Mouse (Mus musculus): ENCODE results near the gene Otulin. TPM values are rescaled to one million over a fixed set of nuclear protein-coding genes. Genes with fewer than 3 reads are reported as not detected.

Gene Otulin
- polyA plus RNA-seq (2015; fragmentation: Nextera tagmentation; extraction: Ambion mirVana): 28.7 and 28.9 TPM in 2 replicates

- Histone ChIP-seq H3K4me1 (peaks cover 23% of the 10 kb centered on the region), H3K9me3 (no peaks in the 10 kb centered on the region), H3K9ac (peak within 1 kb of the TSS; percentile 85), H3K27me3 (no peaks in the 10 kb centered on the region), H3K36me3 (peaks cover 9% of the 10 kb centered on the region), H3K4me2 (replicated peaks) (peak within 1 kb of the TSS; percentile 89), H3K4me3 (peak within 1 kb of the TSS; percentile 88), H3K27ac (peak within 1 kb of the TSS; percentile 61; the same call in 1 of the 2 replicates)
- 5% methylated on average over 52 of the region's 56 CpGs for WGBS
- peak; percentile 99 for ATAC-seq (ENCODE audit: low FRiP score, low read depth)
Measured at GRCm38 (mm10) chr15:27630601-27631383, at the start of gene Otulin. Gene Otulin, minus strand, starts transcription at chr15:27630693.

- WGBS: 75% methylated on average over 9 of the region's 9 CpGs
- no peaks in the 10 kb centered on the region for H3K36me3 ChIP-seq
- ATAC-seq (ENCODE audit: low FRiP score, low read depth): no peak
Measured at GRCm38 (mm10) chr15:27678511-27678910, 48.0 kb upstream of the Otulin start.

GRCm38 (mm10) chr15:27677801-27678200 lies 47.3 kb upstream of the Otulin start:
- H3K9ac ChIP-seq: no peak overlapping the region
- no peak overlapping the region for H3K4me3 ChIP-seq
- no peak overlapping the region for H3K4me2 ChIP-seq (replicated peaks)
- 0 out of 2 replicates have a peak, but pooled peaks cover 3% of the 10 kb centered on the region for H3K27me3 ChIP-seq
- H3K9me3 ChIP-seq: no peaks in the 10 kb centered on the region
- no peak for ATAC-seq (ENCODE audit: low FRiP score, low read depth)
- 94% methylated on average over 6 of the region's 6 CpGs for WGBS
- H3K36me3 ChIP-seq: no peaks in the 10 kb centered on the region
- peaks cover 16% of the 10 kb centered on the region for H3K4me1 ChIP-seq
- no peak overlapping the region for H3K27ac ChIP-seq

More at GRCm38 (mm10) chr15:27678511-27678910, 48.0 kb upstream of the Otulin start:
- H3K4me2 ChIP-seq (replicated peaks): no peak overlapping the region
- no peaks in the 10 kb centered on the region for H3K9me3 ChIP-seq
- H3K9ac ChIP-seq: no peak overlapping the region
- H3K27ac ChIP-seq: no peak overlapping the region
- H3K4me1 ChIP-seq: peaks cover 16% of the 10 kb centered on the region
- 0 out of 2 replicates have a peak, but pooled peaks cover 3% of the 10 kb centered on the region for H3K27me3 ChIP-seq
- H3K4me3 ChIP-seq: no peak overlapping the region

GRCm38 (mm10) chr15:27676211-27676610 lies 45.7 kb upstream of the Otulin start:
- H3K4me3 ChIP-seq: no peak overlapping the region
- no peaks in the 10 kb centered on the region for H3K36me3 ChIP-seq
- H3K9ac ChIP-seq: no peak overlapping the region
- H3K9me3 ChIP-seq: no peaks in the 10 kb centered on the region
- no peak for ATAC-seq (ENCODE audit: low FRiP score, low read depth)
- H3K27ac ChIP-seq: no peak overlapping the region
- 0 out of 2 replicates have a peak, but pooled peaks cover 3% of the 10 kb centered on the region for H3K27me3 ChIP-seq
- no peak overlapping the region for H3K4me2 ChIP-seq (replicated peaks)
- WGBS: 68% methylated on average over 9 of the region's 9 CpGs
- H3K4me1 ChIP-seq: peaks cover 12% of the 10 kb centered on the region

GRCm38 (mm10) chr15:27675122-27675521 lies 44.6 kb upstream of the Otulin start:
- no peak overlapping the region for H3K9ac ChIP-seq
- no peaks in the 10 kb centered on the region for H3K27me3 ChIP-seq
- no peaks in the 10 kb centered on the region for H3K36me3 ChIP-seq
- no peak overlapping the region for H3K4me3 ChIP-seq
- 88% methylated on average over 7 of the region's 7 CpGs for WGBS
- peaks cover 4% of the 10 kb centered on the region; the same call in 1 of the 2 replicates for H3K4me1 ChIP-seq
- no peak overlapping the region for H3K27ac ChIP-seq
- ATAC-seq (ENCODE audit: low FRiP score, low read depth): no peak
- H3K4me2 ChIP-seq (replicated peaks): no peak overlapping the region
- H3K9me3 ChIP-seq: no peaks in the 10 kb centered on the region

GRCm38 (mm10) chr15:27674041-27674440 lies 43.5 kb upstream of the Otulin start:
- 83% methylated on average over 6 of the region's 6 CpGs for WGBS
- H3K36me3 ChIP-seq: no peaks in the 10 kb centered on the region
- no peak overlapping the region for H3K4me3 ChIP-seq
- H3K4me2 ChIP-seq (replicated peaks): no peak overlapping the region
- ATAC-seq (ENCODE audit: low FRiP score, low read depth): no peak
- no peak overlapping the region for H3K9ac ChIP-seq
- 0 out of 2 replicates have a peak, but pooled peaks cover 3% of the 10 kb centered on the region for H3K4me1 ChIP-seq
- no peaks in the 10 kb centered on the region for H3K27me3 ChIP-seq
- no peak overlapping the region for H3K27ac ChIP-seq
- no peaks in the 10 kb centered on the region for H3K9me3 ChIP-seq

- Histone ChIP-seq H3K4me2 (replicated peaks) (no peak overlapping the region), H3K27ac (no peak overlapping the region), H3K27me3 (no peaks in the 10 kb centered on the region), H3K9ac (no peak overlapping the region), H3K9me3 (no peaks in the 10 kb centered on the region), H3K4me3 (no peak overlapping the region), H3K36me3 (no peaks in the 10 kb centered on the region), H3K4me1 (0 out of 2 replicates have a peak, but pooled peaks cover 3% of the 10 kb centered on the region)
- WGBS: 91% methylated on average over 6 of the region's 6 CpGs
- ATAC-seq (ENCODE audit: low FRiP score, low read depth): no peak
Measured at GRCm38 (mm10) chr15:27673151-27673550, 42.7 kb upstream of the Otulin start.

- no peaks in the 10 kb centered on the region for H3K9me3 ChIP-seq
- 0 out of 2 replicates have a peak, but pooled peaks cover 3% of the 10 kb centered on the region for H3K4me1 ChIP-seq
- H3K27ac ChIP-seq: no peak overlapping the region
- ATAC-seq (ENCODE audit: low FRiP score, low read depth): no peak
- H3K4me3 ChIP-seq: no peak overlapping the region
- H3K27me3 ChIP-seq: no peaks in the 10 kb centered on the region
- H3K9ac ChIP-seq: no peak overlapping the region
- no peaks in the 10 kb centered on the region for H3K36me3 ChIP-seq
- WGBS: 71% methylated on average over 8 of the region's 8 CpGs
- no peak overlapping the region for H3K4me2 ChIP-seq (replicated peaks)
Measured at GRCm38 (mm10) chr15:27672259-27672658, 41.8 kb upstream of the Otulin start.

GRCm38 (mm10) chr15:27671612-27672245 lies 41.2 kb upstream of the Otulin start:
- Histone ChIP-seq H3K4me2 (replicated peaks) (no peak overlapping the region), H3K36me3 (no peaks in the 10 kb centered on the region), H3K27ac (no peak overlapping the region), H3K4me3 (no peak overlapping the region), H3K27me3 (no peaks in the 10 kb centered on the region), H3K9me3 (no peaks in the 10 kb centered on the region), H3K4me1 (0 out of 2 replicates have a peak, but pooled peaks cover 3% of the 10 kb centered on the region), H3K9ac (no peak overlapping the region)
- 93% methylated on average over 10 of the region's 10 CpGs for WGBS
- no peak for ATAC-seq (ENCODE audit: low FRiP score, low read depth)

GRCm38 (mm10) chr15:27670708-27671107 lies 40.2 kb upstream of the Otulin start:
- WGBS: 62% methylated on average over 8 of the region's 8 CpGs
- H3K4me2 ChIP-seq (replicated peaks): no peak overlapping the region
- H3K9me3 ChIP-seq: no peaks in the 10 kb centered on the region
- H3K27me3 ChIP-seq: no peaks in the 10 kb centered on the region
- no peak overlapping the region for H3K27ac ChIP-seq
- H3K4me1 ChIP-seq: peaks cover under 1% of the 10 kb centered on the region
- H3K4me3 ChIP-seq: no peak overlapping the region
- no peak for ATAC-seq (ENCODE audit: low FRiP score, low read depth)
- H3K9ac ChIP-seq: no peak overlapping the region
- no peaks in the 10 kb centered on the region for H3K36me3 ChIP-seq

- no peaks in the 10 kb centered on the region for H3K9me3 ChIP-seq
- no peaks in the 10 kb centered on the region for H3K27me3 ChIP-seq
- H3K9ac ChIP-seq: no peak overlapping the region
- WGBS: 81% methylated on average over 12 of the region's 12 CpGs
- ATAC-seq (ENCODE audit: low FRiP score, low read depth): no peak
- H3K4me3 ChIP-seq: no peak overlapping the region
- no peak overlapping the region for H3K4me2 ChIP-seq (replicated peaks)
- H3K27ac ChIP-seq: no peak overlapping the region
- H3K4me1 ChIP-seq: peaks cover 8% of the 10 kb centered on the region
- H3K36me3 ChIP-seq: no peaks in the 10 kb centered on the region
Measured at GRCm38 (mm10) chr15:27669931-27670411, 39.5 kb upstream of the Otulin start.

GRCm38 (mm10) chr15:27669276-27669675 lies 38.8 kb upstream of the Otulin start:
- Histone ChIP-seq H3K9me3 (no peaks in the 10 kb centered on the region), H3K4me2 (replicated peaks) (no peak overlapping the region), H3K27me3 (no peaks in the 10 kb centered on the region), H3K36me3 (no peaks in the 10 kb centered on the region), H3K9ac (no peak overlapping the region), H3K27ac (no peak overlapping the region), H3K4me1 (peaks cover 8% of the 10 kb centered on the region), H3K4me3 (no peak overlapping the region)
- WGBS: 72% methylated on average over 4 of the region's 4 CpGs
- ATAC-seq (ENCODE audit: low FRiP score, low read depth): no peak

All from limb, embryonic 13.5 days (tissue).